Mouse (Mus musculus) heart, embryonic 11.5 days (tissue): ENCODE data around the gene Smarca2. TPM values are rescaled to one million over a fixed set of nuclear protein-coding genes. Genes with fewer than 3 reads are reported as not detected.
"Not testable (repeated sequence)": the region's sequence is repeated elsewhere in the genome, so short reads cannot be mapped to it uniquely, and the experiment has no call there.

Experiments used
- ATAC-seq: fragments of 200-750 bp; cut with Nextera tagmentation; replicated peaks from 2 replicates; pipeline ENCODE4 v1.8.0; 2017; ENCODE audit warnings: moderate library complexity; ENCODE audit not compliant: insufficient number of reproducible peaks, low FRiP score, low TSS enrichment
- H3K27ac ChIP-seq: fragments of 300-500 bp; sonication (generic); 2 replicates; pipeline ENCODE4 v1.5.1; 2014; ENCODE audit warnings: mild to moderate bottlenecking, low read depth, low read length
- H3K27me3 ChIP-seq: fragments of 300-500 bp; sonication (generic); 2 replicates; pipeline ENCODE4 v1.6.1; 2014; ENCODE audit warnings: mild to moderate bottlenecking, low read length, mixed read lengths; ENCODE audit not compliant: control insufficient read depth, insufficient read depth
- H3K36me3 ChIP-seq: fragments of 300-500 bp; sonication (generic); 2 replicates; pipeline ENCODE4 v1.6.1; 2014; ENCODE audit warnings: mild to moderate bottlenecking, low read length, moderate library complexity, mixed read lengths; ENCODE audit not compliant: control insufficient read depth, insufficient read depth
- H3K4me1 ChIP-seq: fragments of 300-500 bp; sonication (generic); 2 replicates; pipeline ENCODE4 v1.6.1; 2014; ENCODE audit warnings: low read length; ENCODE audit not compliant: control insufficient read depth, insufficient read depth
- H3K4me2 ChIP-seq: fragments of 300-500 bp; sonication (generic); 2 replicates; pipeline ENCODE4 v1.6.1; 2014; ENCODE audit warnings: mild to moderate bottlenecking, moderate library complexity
- H3K4me3 ChIP-seq: fragments of 300-500 bp; sonication (generic); 2 replicates; pipeline ENCODE4 v1.5.1; 2014; ENCODE audit warnings: low read depth, low read length
- H3K9ac ChIP-seq: fragments of 300-500 bp; sonication (generic); 2 replicates; pipeline ENCODE4 v1.6.1; 2014; ENCODE audit warnings: mild to moderate bottlenecking, low read depth, low read length, moderate library complexity
- H3K9me3 ChIP-seq: fragments of 300-500 bp; sonication (generic); replicated peaks from 2 replicates; pipeline ENCODE4 v1.6.1; 2016; ENCODE audit warnings: low read length; ENCODE audit not compliant: control insufficient read depth
- WGBS: fragments of 180-500 bp; shearing (Covaris S2); extraction: QIAGEN DNeasy Blood & Tissue Kit; methylation state at CpG from one replicate; pipeline ENCODE4 v1.1.7; 2014; ENCODE audit not compliant: insufficient replicate concordance; 5-methylcytosine and 5-hydroxymethylcytosine counted together
- polyA plus RNA-seq: library from polyadenylated mRNA; unstranded; fragments of >200 nt; fragmentation: Nextera tagmentation; extraction: Ambion mirVana; gene quantifications from 2 replicates; pipeline ENCODE4 v1.2.1, GENCODE M21; 2014

The Smarca2 gene
- polyA plus RNA-seq, 1 experiment from 2014 or later = 26.6 TPM

- H3K9me3 ChIP-seq = no peaks in the 10 kb centered on the region
- H3K4me1 ChIP-seq = peaks cover 3% of the 10 kb centered on the region; the same call in 1 of the 2 replicates
- no peak for ATAC-seq
- no peak overlapping the region for H3K4me3 ChIP-seq
- H3K9ac ChIP-seq = no peak overlapping the region
- no peak overlapping the region for H3K27ac ChIP-seq
- H3K27me3 ChIP-seq = no peaks in the 10 kb centered on the region
- H3K36me3 ChIP-seq = no peaks in the 10 kb centered on the region
- no peak overlapping the region for H3K4me2 ChIP-seq
- 57% methylated on average over 7 of the region's 7 CpGs for WGBS
Measured at GRCm38 (mm10) chr19:26733546-26734100, 128.8 kb downstream of the Smarca2 start.

- no peak overlapping the region for H3K4me2 ChIP-seq
- H3K27me3 ChIP-seq = no peaks in the 10 kb centered on the region
- no peak overlapping the region for H3K4me3 ChIP-seq
- no peak for ATAC-seq
- peaks cover 3% of the 10 kb centered on the region; the same call in 1 of the 2 replicates for H3K4me1 ChIP-seq
- no peak overlapping the region for H3K9ac ChIP-seq
- H3K36me3 ChIP-seq = no peaks in the 10 kb centered on the region
- no peaks in the 10 kb centered on the region for H3K9me3 ChIP-seq
- WGBS = 86% methylated on average over 10 of the region's 10 CpGs
- no peak overlapping the region for H3K27ac ChIP-seq
Measured at GRCm38 (mm10) chr19:26734704-26735109, 129.9 kb downstream of the Smarca2 start.

- H3K9ac ChIP-seq, H3K27me3 ChIP-seq, H3K36me3 ChIP-seq, ATAC-seq, H3K4me1 ChIP-seq, H3K4me2 ChIP-seq, H3K9me3 ChIP-seq, H3K27ac ChIP-seq, H3K4me3 ChIP-seq: not testable (repeated sequence)
- 82% methylated on average over 4 of the region's 4 CpGs for WGBS
Measured at GRCm38 (mm10) chr19:26745021-26745420, 140.2 kb downstream of the Smarca2 start.

GRCm38 (mm10) chr19:26745567-26745966 lies 140.7 kb downstream of the Smarca2 start:
- Histone ChIP-seq H3K4me1 (peaks cover 8% of the 10 kb centered on the region), H3K9me3 (no peaks in the 10 kb centered on the region), H3K4me2 (no peak overlapping the region), H3K4me3 (no peak overlapping the region), H3K27ac (no peak overlapping the region), H3K9ac (no peak overlapping the region), H3K36me3 (no peaks in the 10 kb centered on the region), H3K27me3 (no peaks in the 10 kb centered on the region)
- ATAC-seq = no peak
- WGBS = 83% methylated on average over 7 of the region's 7 CpGs

- no peak for ATAC-seq
- Histone ChIP-seq H3K27me3 (no peaks in the 10 kb centered on the region), H3K36me3 (no peaks in the 10 kb centered on the region), H3K27ac (no peak overlapping the region), H3K4me2 (no peak overlapping the region), H3K4me1 (peaks cover 8% of the 10 kb centered on the region), H3K4me3 (no peak overlapping the region), H3K9ac (no peak overlapping the region), H3K9me3 (no peaks in the 10 kb centered on the region)
- WGBS = 89% methylated on average over 10 of the region's 10 CpGs
Measured at GRCm38 (mm10) chr19:26746290-26746689, 141.4 kb downstream of the Smarca2 start.

GRCm38 (mm10) chr19:26746709-26747467 lies 142.0 kb downstream of the Smarca2 start:
- no peaks in the 10 kb centered on the region for H3K36me3 ChIP-seq
- H3K9ac ChIP-seq = peak overlapping the region; percentile 71
- no peaks in the 10 kb centered on the region for H3K27me3 ChIP-seq
- no peaks in the 10 kb centered on the region for H3K9me3 ChIP-seq
- H3K27ac ChIP-seq = peak overlapping the region; percentile 91
- H3K4me2 ChIP-seq = peak overlapping the region; percentile 70
- peaks cover 8% of the 10 kb centered on the region for H3K4me1 ChIP-seq
- H3K4me3 ChIP-seq = peak overlapping the region; percentile 48
- 53% methylated on average over 6 of the region's 6 CpGs for WGBS
- ATAC-seq = no peak

- Histone ChIP-seq H3K4me3 (peak overlapping the region; percentile 48), H3K4me1 (peaks cover 8% of the 10 kb centered on the region), H3K9me3 (no peaks in the 10 kb centered on the region), H3K36me3 (no peaks in the 10 kb centered on the region), H3K4me2 (peak overlapping the region; percentile 70), H3K27ac (peak overlapping the region; percentile 91), H3K27me3 (no peaks in the 10 kb centered on the region), H3K9ac (peak overlapping the region; percentile 71)
- peak; percentile 68 for ATAC-seq
- 0% methylated on average over 36 of the region's 36 CpGs for WGBS
Measured at GRCm38 (mm10) chr19:26747571-26748539, 143.0 kb downstream of the Smarca2 start.

GRCm38 (mm10) chr19:26748676-26749075 lies 143.8 kb downstream of the Smarca2 start:
- H3K4me3 ChIP-seq = peak overlapping the region; percentile 48
- H3K9me3 ChIP-seq = no peaks in the 10 kb centered on the region
- WGBS = 3% methylated on average over 6 of the region's 6 CpGs
- no peaks in the 10 kb centered on the region for H3K27me3 ChIP-seq
- H3K4me2 ChIP-seq = peak overlapping the region; percentile 70
- ATAC-seq = no peak
- peak overlapping the region; percentile 71 for H3K9ac ChIP-seq
- peak overlapping the region; percentile 91 for H3K27ac ChIP-seq
- no peaks in the 10 kb centered on the region for H3K36me3 ChIP-seq
- peaks cover 8% of the 10 kb centered on the region for H3K4me1 ChIP-seq
